Mouse (Mus musculus): ENCODE data around the gene Prim1.

DNA sequence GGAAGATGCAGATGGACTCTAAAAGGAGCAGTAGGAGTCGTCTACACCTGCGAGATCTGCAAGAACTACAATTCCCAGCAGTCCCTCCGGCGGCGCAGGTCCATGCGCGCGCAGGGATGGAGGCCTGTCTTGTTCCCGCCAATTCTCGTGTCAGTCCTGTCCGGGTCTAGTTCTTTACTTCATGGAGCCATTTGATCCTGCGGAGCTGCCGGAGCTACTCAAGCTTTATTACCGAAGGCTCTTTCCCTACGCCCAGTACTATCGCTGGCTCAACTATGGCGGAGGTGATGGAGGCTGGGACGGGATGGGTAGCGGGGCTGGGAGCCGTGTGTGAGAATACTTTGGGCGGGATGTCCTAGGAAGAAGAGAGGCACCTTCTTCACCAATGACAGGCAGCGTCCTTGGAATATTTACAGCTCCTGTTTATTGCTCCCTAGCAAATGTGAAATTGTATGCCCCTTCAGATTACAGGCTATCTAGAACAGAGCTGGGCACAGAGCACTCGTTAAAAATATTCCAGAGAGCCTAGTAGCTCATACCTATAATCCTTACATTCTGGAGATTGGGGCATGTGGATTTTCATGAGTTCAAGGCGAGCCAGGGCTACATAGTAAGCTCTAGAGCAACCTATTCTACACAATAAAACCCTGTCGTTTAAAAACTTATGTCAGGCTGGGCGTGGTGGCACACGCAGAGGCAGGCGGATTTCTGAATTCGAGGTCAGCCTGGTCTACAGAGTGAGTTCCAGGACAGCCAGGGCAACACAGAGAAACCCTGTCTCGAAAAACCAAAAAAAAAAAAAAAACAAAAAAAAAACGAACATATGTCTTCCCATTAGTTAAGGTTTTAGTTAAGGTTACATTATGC lies at the start of gene Prim1:
- TF ChIP-seq CTCF (IDR thresholded peaks at IDR 0.05; ENCODE audit: control insufficient read depth, insufficient read depth, low read length) (no peak), POLR2A (IDR thresholded peaks at IDR 0.05; ENCODE audit: borderline replicate concordance, control insufficient read depth, low read depth, low read length) (0 out of 2 replicates have a peak, but pooled peaks have one; percentile 16)

All from bone marrow, adult 2 months (tissue).